Mouse (Mus musculus) brain, adult 2 months (tissue): ENCODE data around the gene Arl6ip1.

Experiments used
- DNase-seq: peaks from one replicate; pipeline ENCODE4 v3.0.0; 2011; ENCODE audit warnings: low read depth, low spot score

Gene Arl6ip1

DNA sequence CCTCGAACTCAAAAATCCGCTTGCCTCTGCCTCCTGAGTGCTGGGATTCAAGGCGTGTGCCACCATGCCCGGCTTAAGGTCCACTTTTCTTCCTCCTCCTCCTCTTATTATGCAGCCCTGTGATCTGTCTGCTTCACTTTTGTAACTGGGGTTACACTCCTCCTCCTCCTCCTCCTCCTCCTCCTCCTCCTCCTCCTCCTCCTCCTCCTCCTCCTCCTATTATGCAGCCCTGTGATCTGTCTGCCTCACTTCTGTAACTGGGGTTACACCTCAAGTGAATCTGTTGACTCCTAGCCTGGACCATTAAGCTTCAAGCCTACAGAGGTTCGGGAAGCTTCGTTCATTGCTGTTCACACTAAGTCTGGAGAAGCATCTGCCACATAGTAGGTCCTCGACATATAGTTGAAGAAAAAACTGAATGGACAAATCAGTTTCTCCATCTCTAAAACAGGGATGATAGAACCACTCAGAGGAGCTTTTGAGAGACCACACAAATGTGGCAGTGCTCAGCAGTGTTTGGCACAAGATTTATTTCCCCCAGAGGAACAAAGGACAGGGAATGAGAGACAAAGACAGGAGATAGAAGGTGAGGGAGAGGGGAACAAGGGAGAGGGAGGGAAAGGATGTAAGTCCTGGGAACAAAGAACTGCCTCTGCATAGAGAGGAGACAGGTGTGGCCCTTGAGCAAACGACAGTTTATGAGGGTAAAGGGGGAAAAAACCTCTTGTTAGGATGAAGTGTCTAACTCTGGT lies 12.5 kb downstream of the Arl6ip1 start:
- DNase-seq, result no peak

DNA sequence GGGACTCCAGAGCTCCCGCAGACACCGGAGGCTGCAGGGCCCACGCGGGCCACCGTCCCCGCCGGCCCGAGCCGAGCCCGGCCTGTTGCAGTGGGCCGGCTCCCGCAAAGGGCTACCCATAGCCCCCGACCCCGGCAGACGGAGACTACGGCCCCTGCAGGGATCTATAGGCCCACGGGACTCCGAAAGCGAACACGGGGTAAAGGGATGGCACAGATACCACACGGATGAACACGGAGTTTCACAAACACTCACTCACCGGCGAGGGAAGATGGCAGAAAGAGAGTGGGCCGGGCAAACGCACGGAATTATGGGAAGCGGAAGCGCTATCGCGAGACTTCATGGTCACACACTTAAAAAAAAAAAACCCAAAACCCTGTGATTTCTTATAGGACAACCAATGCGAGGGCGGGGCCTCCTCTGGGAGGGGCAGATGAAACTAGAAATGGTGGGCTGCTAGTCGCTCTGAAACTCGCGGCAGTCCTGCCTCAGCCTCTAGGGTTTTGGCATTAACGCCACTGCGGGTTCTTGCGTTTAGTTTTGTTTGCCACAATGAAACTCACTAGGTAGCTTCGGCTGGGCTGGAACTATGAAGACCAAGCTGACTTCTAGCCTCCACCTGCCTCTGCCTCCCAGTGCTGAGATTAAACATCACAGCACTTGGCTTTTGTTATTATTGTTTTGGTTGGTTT lies 13.4 kb downstream of the Arl6ip1 start, which contains the start of gene Rps15a:
Rps15a (minus strand) TSS at position 312 of the 692 bp plus-strand sequence.
- DNase-seq, result peak; percentile 98

DNA sequence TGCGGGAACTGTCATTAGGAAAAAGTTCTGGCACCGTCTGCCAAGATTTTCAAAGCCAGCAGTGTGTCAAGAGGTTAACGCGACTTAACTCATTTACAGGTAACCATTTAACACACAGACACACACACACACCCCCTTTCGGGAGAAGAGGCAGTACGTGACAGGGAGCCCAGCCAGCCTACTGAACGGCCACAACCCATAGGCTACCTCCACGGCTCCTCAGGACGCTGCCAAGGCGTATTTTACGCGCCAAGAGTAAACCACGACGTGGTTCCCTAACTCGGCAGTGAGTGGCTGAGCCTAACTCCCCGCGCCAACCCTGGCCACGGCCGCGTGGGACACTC lies 14.0 kb downstream of the Arl6ip1 start:
- no peak for DNase-seq

DNA sequence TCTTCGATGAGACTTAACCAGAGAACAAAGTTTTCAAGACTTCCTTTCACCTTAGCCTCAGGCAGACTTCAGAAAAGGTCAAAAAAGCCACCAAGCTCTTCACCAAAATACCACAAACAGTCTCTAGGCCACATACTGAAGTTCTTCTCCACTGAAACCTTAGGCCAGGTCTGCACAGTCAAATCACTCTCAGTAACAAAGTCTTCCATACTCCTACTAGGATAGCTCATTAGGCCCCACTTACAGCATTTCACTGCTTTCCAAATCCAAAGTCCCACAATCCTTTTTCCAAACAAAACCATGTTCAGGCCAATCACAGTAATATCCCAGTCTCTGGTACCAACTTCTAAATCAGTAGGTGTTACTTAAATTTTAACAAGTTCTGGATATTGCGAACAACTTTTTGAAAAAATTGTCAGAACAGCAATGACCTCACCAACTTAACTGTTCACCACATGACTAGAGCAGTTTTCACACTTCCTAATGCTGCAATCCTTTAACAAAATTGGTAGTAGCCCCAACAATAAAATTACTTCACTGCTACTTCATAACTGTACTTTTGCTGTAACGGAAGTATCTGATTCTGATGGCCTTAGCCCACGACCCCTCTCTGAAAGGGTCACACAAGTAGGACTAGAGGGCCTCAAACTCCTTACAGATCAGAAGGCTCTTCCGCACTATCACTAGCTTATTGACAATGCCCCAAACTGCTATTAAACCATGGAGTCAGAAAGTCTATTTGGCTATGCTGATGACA lies 15.7 kb downstream of the Arl6ip1 start:
- no peak for DNase-seq

DNA sequence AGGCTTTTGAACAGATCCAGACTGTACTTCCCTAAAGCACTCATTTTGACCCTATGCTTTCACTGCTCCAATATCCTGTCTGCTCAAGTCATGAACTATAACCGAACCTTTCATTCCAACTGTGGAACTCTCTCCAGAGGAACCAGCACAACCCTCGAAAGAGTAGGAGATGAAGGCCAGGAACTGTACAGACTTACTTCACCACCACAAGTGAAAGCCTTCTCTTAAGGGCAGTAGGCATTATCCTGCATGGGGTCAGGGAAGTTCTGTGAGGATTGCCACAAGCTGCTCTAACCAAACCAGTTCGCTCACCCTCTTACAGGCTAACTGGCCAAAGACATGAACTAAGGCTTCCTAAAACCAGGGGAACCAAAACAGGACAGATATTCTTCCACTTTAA lies 18.3 kb downstream of the Arl6ip1 start:
- no peak for DNase-seq

DNA sequence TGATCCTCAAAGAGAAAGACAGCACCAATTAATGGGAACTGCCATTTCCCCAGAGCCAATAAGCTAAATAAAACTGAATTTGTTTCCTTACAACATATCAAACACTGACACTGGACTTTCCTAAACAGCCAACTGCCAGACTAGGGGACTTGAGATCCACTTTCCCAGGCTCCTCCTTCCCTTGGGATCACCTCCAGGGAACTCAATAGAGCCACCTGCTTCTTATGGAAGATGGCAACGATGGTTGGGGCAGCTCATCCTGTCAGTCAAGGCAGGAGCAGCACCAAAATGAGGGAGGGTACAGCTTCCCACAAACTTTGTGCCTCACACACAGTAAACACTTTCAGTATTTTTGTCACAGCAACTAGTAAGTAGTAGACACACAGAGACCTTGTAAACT lies 21.8 kb downstream of the Arl6ip1 start:
- DNase-seq, result no peak

DNA sequence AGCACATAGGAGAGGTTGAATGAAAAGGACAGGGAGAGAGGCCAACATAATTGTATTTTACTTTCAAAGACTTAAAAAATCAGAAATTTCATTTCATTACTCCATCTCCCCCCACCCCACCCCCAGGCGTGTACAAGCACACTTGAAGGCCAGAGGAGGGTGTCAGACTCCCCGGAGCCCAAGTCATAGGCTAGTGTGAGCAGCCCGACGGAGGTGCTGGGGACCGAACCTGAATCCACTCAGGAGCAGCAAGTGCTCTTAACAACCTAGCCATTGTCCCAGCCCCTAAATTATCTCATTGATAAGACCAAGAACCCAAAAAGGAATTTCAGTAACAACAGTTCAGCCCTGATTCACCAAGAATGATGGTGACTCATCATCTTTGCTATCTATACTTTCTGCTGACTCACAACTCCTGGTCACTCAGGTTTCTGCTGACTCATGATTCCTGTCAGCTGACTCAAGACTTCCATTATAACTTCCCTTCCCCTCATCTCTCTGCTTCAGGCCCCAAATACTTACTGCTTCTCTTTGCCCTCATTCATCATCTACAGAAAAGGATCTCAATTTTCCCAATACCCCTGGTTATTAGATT lies 24.9 kb downstream of the Arl6ip1 start:
- peak; percentile 74 for DNase-seq

DNA sequence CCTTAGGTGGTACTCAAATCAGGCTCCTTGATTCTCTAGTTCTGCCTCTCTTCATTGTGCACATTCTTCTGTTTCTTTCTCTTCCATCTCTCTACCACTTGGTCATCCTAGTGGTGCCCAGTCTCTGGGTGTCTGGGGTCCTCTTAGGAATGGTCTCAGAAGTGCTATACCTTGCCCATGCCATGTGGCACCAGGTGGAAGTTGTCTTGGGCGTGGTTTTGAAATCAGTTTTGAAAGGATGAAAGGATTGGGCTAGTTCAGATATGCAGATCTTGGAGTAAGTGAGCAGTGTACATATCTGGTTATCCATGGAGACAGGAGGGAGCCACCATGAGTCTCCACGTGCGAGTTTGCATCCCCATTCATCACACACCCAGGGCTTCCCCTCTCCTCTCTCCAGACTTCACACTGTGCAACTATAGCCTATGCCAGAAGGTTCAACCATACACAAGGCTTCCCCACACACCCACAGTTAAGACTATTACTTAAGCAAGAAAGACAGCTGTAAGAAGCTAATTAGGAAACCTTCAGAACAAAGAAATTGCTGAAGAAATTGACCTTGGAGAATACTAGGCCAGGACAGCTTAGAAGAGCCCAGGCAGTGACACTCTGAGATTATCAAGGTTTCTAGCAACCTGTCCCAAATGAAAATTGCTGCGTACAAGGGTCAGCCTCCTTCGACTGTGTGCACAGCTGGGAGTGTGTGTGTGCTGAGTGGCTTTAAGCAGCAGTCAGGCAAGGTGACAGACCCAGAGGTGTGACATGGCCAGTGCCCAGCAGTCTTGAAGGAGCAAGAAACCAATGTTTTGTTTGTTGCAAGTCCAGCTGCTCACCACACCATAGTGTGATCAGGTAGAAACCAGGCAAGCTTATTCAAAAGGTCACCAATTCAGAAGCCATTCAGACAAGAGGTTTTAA lies 25.7 kb downstream of the Arl6ip1 start:
- DNase-seq, result no peak

DNA sequence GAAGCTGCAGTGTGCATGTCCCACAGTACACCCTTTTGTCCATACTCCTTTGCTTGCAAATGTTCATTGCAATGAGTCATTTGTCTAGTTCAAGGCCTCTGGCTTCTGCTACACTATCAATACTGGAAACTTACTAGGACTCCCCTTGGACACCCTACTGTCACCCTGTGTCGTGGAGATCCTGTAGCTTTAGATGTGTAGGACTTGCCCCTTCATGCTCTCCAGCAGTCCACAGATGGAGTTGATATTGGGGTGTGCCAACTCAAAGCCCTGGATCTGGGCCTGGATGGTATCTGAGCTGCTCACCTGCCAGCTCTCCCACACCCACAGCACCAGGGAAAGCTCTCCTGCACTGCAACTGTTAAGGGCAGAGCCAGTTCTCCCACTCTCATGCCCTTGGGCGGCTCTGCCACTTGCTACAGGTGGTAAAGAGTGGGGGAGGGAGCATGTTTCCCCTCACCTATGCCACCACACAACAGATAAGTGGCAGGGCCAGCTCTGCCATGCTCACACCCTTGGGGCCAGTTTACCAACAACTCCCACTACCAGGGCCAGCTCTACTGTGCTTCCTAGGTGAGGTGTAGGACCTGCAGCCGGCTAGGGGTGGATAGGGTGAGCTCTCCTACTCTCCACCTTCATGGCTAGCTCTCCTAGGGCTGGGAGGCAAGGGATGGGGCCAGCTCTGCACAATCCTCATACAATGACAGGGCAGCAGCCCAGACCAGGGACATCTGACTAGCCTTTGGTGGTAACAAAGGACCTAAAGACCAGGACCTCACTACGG lies 26.6 kb downstream of the Arl6ip1 start:
- DNase-seq, result no peak

DNA sequence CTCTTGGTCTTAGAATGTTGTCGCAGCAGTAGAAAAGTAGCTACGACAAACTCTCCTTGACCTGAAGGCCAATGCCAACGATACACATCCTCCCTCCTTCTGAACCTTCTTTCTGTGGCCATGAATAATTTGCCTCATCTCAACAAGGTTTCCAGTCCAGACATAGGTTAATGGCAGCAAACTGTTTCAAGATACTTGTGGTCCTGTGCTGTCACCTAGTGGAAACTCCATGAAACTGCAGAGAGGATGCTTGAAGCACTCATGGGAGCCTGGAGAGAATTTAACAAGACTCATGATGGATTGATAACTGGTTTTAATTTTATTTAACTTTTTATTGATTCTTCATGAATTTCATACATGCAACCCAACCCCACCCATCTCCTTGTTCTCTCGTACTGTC lies 27.2 kb downstream of the Arl6ip1 start:
- peak; percentile 90 for DNase-seq

DNA sequence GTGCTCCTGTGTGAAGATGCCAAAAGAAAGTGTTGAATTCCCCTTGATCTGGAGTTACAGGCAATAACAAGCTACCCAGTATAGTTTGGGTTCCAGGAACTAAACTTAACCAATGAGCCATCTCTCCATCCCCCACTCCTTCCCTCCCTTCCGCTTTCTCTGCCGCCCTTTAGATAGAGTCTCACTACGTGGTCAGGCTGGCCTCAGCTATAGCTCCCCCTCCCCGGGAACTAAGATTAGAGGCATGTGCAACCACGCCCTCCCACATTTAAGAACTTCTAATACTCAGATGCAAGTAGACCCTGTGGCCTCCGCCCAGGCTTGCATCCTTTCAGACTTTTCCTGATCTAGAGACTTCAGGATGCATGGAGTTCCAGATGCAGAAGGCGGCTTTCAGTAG lies 31.8 kb downstream of the Arl6ip1 start:
- DNase-seq, result no peak

DNA sequence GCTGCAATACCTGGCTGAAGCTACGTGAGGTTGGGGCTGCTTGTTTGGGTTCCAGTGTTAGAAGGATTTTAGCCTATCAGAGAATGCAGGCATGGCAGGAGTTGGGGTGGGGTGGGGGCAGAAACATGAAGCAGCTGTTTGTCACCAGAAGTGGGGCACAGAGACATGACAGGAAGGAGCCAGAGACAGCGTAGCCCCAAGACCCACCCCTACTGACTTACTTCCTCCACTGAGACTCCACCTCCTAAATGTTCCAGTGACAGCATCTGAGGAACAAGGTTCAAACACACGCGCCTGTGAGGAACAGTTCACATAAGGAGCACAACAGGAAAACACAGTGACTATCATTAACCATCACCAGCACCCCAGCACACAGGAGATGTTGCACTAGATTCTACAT lies 49.5 kb downstream of the Arl6ip1 start:
- no peak for DNase-seq

DNA sequence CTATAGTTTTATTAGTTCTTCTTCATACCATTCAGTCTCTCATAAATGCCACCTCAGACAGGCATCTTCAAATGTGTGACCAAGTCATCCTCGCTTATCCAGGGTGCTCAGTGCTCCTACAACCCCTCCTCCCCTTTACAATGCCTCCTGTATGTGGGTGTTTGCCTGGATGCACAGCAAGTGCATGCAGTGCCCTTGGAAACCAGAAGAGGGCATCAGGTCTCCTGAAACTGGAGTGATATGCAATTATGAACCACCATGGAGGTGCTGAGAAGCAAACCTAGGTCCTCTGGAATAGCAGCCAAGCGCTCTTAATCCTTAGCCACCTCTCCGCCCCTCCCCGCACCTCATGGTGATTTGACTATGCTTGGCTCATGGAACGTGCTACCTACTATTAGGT lies 50.4 kb downstream of the Arl6ip1 start:
- DNase-seq, result no peak
